Mouse (Mus musculus) neural tube, embryonic 11.5 days (tissue): ENCODE measurements around the gene Pemt. TPM values are rescaled to one million over a fixed set of nuclear protein-coding genes. Genes with fewer than 3 reads are reported as not detected.

Experiments used
- ATAC-seq: fragments of 200-750 bp; cut with Nextera tagmentation; 2 replicates; pipeline ENCODE4 v1.8.0; 2017; ENCODE audit warnings: moderate number of reproducible peaks, mild to moderate bottlenecking, moderate TSS enrichment, moderate library complexity; ENCODE audit not compliant: insufficient read depth, low FRiP score, low TSS enrichment
- DNase-seq: peaks from one replicate; pipeline ENCODE4 v3.0.0-alpha.2; 2015; ENCODE audit warnings: low spot score
- H3K27ac ChIP-seq: fragments of 300-500 bp; sonication (generic); 2 replicates; pipeline ENCODE4 v1.5.1; 2014; ENCODE audit warnings: low read depth, mild to moderate bottlenecking, low read length
- H3K27me3 ChIP-seq: fragments of 300-500 bp; sonication (generic); 2 replicates; pipeline ENCODE4 v1.6.1; 2014; ENCODE audit warnings: mild to moderate bottlenecking, low read length, mixed read lengths; ENCODE audit not compliant: control insufficient read depth, insufficient read depth
- H3K36me3 ChIP-seq: fragments of 300-500 bp; sonication (generic); 2 replicates; pipeline ENCODE4 v1.6.1; 2014; ENCODE audit warnings: mild to moderate bottlenecking, low read length, moderate library complexity, mixed read lengths; ENCODE audit not compliant: control insufficient read depth, insufficient read depth
- H3K4me1 ChIP-seq: fragments of 300-500 bp; sonication (generic); 2 replicates; pipeline ENCODE4 v1.6.1; 2014; ENCODE audit warnings: low read length, mixed read lengths; ENCODE audit not compliant: control insufficient read depth, insufficient read depth
- H3K4me2 ChIP-seq: fragments of 300-500 bp; sonication (generic); 2 replicates; pipeline ENCODE4 v1.6.1; 2014; ENCODE audit warnings: low read depth, mild to moderate bottlenecking, moderate library complexity
- H3K4me3 ChIP-seq: fragments of 300-500 bp; sonication (generic); 2 replicates; pipeline ENCODE4 v1.5.1; 2014; ENCODE audit warnings: low read depth, low read length
- H3K9ac ChIP-seq: fragments of 300-500 bp; sonication (generic); 2 replicates; pipeline ENCODE4 v1.6.1; 2014; ENCODE audit warnings: mild to moderate bottlenecking, low read length
- H3K9me3 ChIP-seq: fragments of 300-500 bp; sonication (generic); 2 replicates; pipeline ENCODE4 v1.6.1; 2016; ENCODE audit warnings: low read length; ENCODE audit not compliant: control insufficient read depth
- WGBS: fragments of 180-500 bp; shearing (Covaris S2); extraction: QIAGEN DNeasy Blood & Tissue Kit; methylation state at CpG from one replicate; pipeline ENCODE4 v1.1.7; 2014; 5-methylcytosine and 5-hydroxymethylcytosine counted together
- polyA plus RNA-seq: library from polyadenylated mRNA; unstranded; fragments of >200 nt; fragmentation: Nextera tagmentation; extraction: Ambion mirVana; gene quantifications from 2 replicates; pipeline ENCODE4 v1.2.1, GENCODE M21; 2014

Gene Pemt
- polyA plus RNA-seq, 1 experiment from 2014 or later, result 7.3 TPM

DNA sequence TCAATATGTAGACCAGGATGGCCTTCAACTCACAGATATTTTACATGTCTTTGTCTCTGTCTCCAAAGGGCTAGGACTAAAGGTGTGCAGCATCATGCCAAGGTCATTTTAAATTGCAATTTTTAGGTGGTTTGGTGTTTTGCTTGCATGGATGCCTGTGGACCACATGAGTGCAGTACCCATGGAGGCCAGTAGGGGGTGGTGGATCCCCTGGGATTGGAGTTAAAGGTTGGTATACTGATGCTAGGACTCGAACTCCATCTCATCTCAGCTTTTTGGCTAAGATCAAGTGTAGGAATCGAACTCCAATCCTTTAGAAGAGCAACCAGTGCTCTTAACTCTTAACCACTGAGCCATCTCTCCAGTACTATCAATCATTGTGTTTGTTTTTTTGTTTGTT is 38.3 kb upstream of the Pemt start:
- Histone ChIP-seq H3K4me2 (no peak overlapping the region), H3K9me3 (no peaks in the 10 kb centered on the region), H3K4me3 (no peak overlapping the region), H3K27me3 (no peaks in the 10 kb centered on the region), H3K4me1 (no peaks in the 10 kb centered on the region), H3K9ac (no peak overlapping the region), H3K27ac (no peak overlapping the region), H3K36me3 (no peaks in the 10 kb centered on the region)
- WGBS, result 44% methylated on average over 2 of the region's 2 CpGs
- DNase-seq, result peak; percentile 37
- ATAC-seq, result no peak

DNA sequence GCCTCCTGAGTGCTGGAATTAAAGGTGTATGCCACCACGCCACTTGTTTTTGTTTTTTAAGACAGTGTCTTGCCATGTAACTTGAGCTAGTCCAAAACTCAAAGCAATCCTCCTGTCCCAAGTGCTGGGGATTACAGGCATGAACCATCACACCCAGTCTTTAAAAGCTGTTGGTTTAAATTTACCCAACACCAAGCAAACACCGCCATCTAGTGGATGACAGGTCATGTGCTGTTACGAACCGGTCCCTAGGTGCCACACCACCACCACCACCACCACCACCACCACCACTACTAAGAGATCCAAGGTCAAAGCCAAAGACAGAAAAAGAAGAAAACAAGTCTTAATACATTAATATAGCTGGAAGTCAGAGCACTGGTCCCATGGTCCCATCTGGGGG is 30.5 kb upstream of the Pemt start:
- peak; percentile 56 for DNase-seq
- no peak overlapping the region for H3K4me2 ChIP-seq
- H3K27ac ChIP-seq, result no peak overlapping the region
- ATAC-seq, result no peak
- H3K9ac ChIP-seq, result no peak overlapping the region
- H3K4me1 ChIP-seq, result no peaks in the 10 kb centered on the region
- no peaks in the 10 kb centered on the region for H3K27me3 ChIP-seq
- no peak overlapping the region for H3K4me3 ChIP-seq
- H3K9me3 ChIP-seq, result no peaks in the 10 kb centered on the region
- no peaks in the 10 kb centered on the region for H3K36me3 ChIP-seq
- 10% methylated on average over 4 of the region's 4 CpGs for WGBS

DNA sequence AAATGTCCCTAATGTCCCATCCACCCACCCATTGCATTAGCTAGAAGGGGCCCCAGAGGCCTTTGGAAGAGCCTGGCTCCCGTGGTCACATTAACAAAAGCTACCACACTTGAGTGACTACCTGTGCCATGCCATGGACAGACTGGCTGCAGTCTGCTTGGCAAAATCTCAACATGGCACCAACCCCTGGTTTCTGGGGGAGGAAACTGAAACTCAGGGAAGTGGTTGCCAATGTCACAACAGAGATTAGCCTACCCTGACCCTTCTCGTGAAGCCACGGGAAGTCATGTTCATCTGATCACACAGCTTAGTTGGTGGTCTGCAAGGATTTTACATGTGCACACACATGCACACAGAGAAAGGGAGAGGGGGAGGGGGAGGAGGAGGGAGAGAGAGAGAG is 29.9 kb upstream of the Pemt start:
- Histone ChIP-seq H3K4me1 (no peaks in the 10 kb centered on the region), H3K4me2 (no peak overlapping the region), H3K4me3 (no peak overlapping the region), H3K27ac (no peak overlapping the region), H3K9ac (no peak overlapping the region), H3K27me3 (no peaks in the 10 kb centered on the region), H3K36me3 (no peaks in the 10 kb centered on the region), H3K9me3 (no peaks in the 10 kb centered on the region)
- 92% methylated on average over 3 of the region's 3 CpGs for WGBS
- ATAC-seq, result no peak
- no peak for DNase-seq

DNA sequence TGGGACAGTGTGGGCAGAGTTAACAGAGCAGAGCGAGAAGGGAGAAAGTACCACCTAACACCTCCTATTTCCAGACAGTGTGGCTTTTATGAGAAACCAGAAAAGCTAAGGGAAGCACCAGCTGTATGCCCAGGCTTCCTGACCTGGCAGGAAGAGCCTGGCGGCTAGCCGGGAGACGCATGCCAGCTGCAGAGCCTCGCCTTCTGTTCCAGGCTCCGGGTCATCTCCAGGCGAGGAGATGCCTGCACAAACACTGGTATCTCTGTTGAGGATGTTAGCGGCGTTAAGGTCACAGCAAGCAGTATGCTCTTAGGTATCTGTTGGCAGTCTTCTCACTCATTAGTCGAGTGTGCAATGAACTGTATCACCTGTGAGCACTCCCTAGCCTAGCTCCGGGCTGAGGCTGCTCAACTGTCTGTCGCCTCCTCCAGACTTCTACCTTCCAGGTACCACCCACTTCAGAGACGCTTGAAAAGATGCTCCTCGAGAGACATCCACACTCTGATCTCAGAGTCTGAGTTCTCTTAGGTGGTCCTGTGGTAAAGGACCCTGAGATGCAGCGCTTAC is 27.7 kb upstream of the Pemt start:
- DNase-seq, result no peak
- Histone ChIP-seq H3K27ac (no peak overlapping the region), H3K4me3 (no peak overlapping the region), H3K4me2 (no peak overlapping the region), H3K36me3 (no peaks in the 10 kb centered on the region), H3K9ac (no peak overlapping the region; the same call in 1 of the 2 replicates), H3K9me3 (no peaks in the 10 kb centered on the region), H3K27me3 (no peaks in the 10 kb centered on the region), H3K4me1 (no peaks in the 10 kb centered on the region)
- WGBS, result 79% methylated on average over 15 of the region's 15 CpGs
- ATAC-seq, result no peak

DNA sequence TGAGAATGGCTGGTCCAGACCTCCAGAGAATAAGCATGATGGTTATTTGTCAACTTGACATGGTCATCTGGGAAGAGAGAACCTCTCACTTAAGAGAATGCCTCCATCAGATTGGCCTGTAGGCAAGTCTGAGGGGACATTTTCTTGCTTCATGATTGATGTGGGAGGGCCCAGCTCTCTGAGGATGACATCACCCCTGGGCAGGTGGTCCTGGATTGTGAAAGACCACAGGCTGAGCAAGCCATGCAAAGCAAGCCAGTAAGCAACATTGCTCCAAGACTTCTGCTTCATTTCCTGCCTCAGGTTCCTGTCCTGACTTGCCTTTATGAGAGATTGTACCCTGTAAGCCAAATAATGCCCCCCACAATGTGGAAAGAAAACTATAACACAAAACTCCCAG is 26.8 kb upstream of the Pemt start:
- ATAC-seq (no peak), DNase-seq (no peak)
- Histone ChIP-seq H3K9me3 (no peaks in the 10 kb centered on the region), H3K27ac (no peak overlapping the region), H3K27me3 (no peaks in the 10 kb centered on the region), H3K4me1 (no peaks in the 10 kb centered on the region), H3K4me2 (no peak overlapping the region), H3K4me3 (no peak overlapping the region), H3K36me3 (no peaks in the 10 kb centered on the region), H3K9ac (no peak overlapping the region)

GRCm38 (mm10) chr11:60071221-60071620 is 24.9 kb upstream of the Pemt start:
- no peaks in the 10 kb centered on the region for H3K4me1 ChIP-seq
- H3K27me3 ChIP-seq, result no peaks in the 10 kb centered on the region
- H3K4me2 ChIP-seq, result no peak overlapping the region
- H3K36me3 ChIP-seq, result no peaks in the 10 kb centered on the region
- ATAC-seq, result no peak
- no peak overlapping the region for H3K27ac ChIP-seq
- H3K9me3 ChIP-seq, result no peaks in the 10 kb centered on the region
- 87% methylated on average over 6 of the region's 6 CpGs for WGBS
- no peak for DNase-seq
- H3K9ac ChIP-seq, result no peak overlapping the region
- H3K4me3 ChIP-seq, result no peak overlapping the region

DNA sequence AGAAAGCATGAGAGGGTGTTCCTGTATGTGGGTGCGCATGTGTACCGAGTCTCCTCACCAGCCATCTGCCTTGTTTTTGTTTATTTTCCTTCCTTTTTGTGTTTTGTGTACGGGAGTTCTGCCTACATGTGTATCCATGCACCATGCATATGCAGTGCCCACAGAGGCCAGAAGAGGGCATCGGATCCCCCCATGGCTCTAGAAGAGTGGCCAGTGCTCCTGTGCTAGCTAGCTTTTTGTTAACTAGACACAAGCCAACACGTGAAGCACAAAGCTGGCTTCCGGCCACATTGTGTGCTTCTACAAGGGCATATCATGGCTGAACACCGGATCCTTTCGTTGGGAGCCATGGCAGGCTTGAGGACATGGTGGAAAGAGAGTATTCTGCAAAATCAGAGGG is 24.3 kb upstream of the Pemt start:
- Histone ChIP-seq H3K9ac (no peak overlapping the region), H3K27me3 (no peaks in the 10 kb centered on the region), H3K27ac (no peak overlapping the region), H3K9me3 (no peaks in the 10 kb centered on the region), H3K4me2 (no peak overlapping the region), H3K36me3 (no peaks in the 10 kb centered on the region), H3K4me3 (no peak overlapping the region), H3K4me1 (no peaks in the 10 kb centered on the region)
- DNase-seq (peak; percentile 74), ATAC-seq (no peak)
- 38% methylated on average over 8 of the region's 8 CpGs for WGBS

- no peak overlapping the region for H3K4me2 ChIP-seq
- no peak for ATAC-seq
- no peak overlapping the region for H3K27ac ChIP-seq
- no peaks in the 10 kb centered on the region for H3K9me3 ChIP-seq
- H3K4me1 ChIP-seq, result no peaks in the 10 kb centered on the region
- no peak for DNase-seq
- H3K36me3 ChIP-seq, result no peaks in the 10 kb centered on the region
- no peaks in the 10 kb centered on the region for H3K27me3 ChIP-seq
- H3K9ac ChIP-seq, result no peak overlapping the region
- H3K4me3 ChIP-seq, result no peak overlapping the region
These were observed 22.3 kb upstream of the Pemt start for GRCm38 (mm10) chr11:60068631-60069030.

DNA sequence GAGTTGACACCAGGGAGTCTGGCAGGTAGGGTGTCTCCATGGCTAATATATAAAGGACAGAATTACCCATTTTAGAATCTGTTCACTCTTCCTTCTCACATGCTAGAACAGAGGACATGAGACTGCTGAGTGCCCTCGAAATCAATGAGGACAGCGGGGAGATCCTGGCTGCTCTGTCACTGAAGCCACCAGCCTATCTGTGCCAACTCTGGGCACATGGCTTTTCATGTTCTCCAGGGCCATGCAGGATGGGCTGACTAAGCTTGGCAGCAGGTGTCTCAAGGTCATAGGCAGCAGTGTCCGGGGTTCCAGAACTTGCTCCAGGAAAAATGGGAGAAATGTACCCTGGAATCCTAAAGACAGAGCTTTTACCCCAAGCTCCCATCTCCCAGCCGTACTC is 21.4 kb upstream of the Pemt start:
- ATAC-seq (no peak), DNase-seq (no peak)
- H3K27me3 ChIP-seq, result no peaks in the 10 kb centered on the region
- H3K9ac ChIP-seq, result no peak overlapping the region
- H3K4me3 ChIP-seq, result no peak overlapping the region
- no peak overlapping the region for H3K4me2 ChIP-seq
- no peaks in the 10 kb centered on the region for H3K4me1 ChIP-seq
- H3K36me3 ChIP-seq, result no peaks in the 10 kb centered on the region
- no peaks in the 10 kb centered on the region for H3K9me3 ChIP-seq
- no peak overlapping the region for H3K27ac ChIP-seq
- WGBS, result 89% methylated on average over 4 of the region's 4 CpGs
